Mouse (Mus musculus) CH12.LX (cell line): ENCODE results near the gene Ush1g. TPM values are rescaled to one million over a fixed set of nuclear protein-coding genes. Genes with fewer than 3 reads are reported as not detected.

ENCODE experiments used
- DNase-seq: peaks from one replicate; pipeline ENCODE4 v3.0.0-alpha.2; 2013; ENCODE audit errors: extremely low read depth
- H3K27ac ChIP-seq: 2 replicates; pipeline ENCODE4 v1.5.1; 2012; ENCODE audit warnings: low read depth, mild to moderate bottlenecking, control low read depth, moderate library complexity; ENCODE audit not compliant: insufficient read depth
- H3K27me3 ChIP-seq: replicated peaks from 2 replicates; pipeline ENCODE3; 2012; ENCODE audit warnings: inconsistent platforms
- H3K36me3 ChIP-seq, 2 experiments: replicated peaks in 1 of 2; 2 replicates each; pipeline versions ENCODE3 to v1.6.1; 2012; ENCODE audit warnings: inconsistent platforms in 1 of 2, low read length in 1 of 2, mild to moderate bottlenecking in 1 of 2, mixed read lengths in 1 of 2, moderate library complexity in 1 of 2; ENCODE audit not compliant: control insufficient read depth in 1 of 2, insufficient read depth in 1 of 2
- H3K4me1 ChIP-seq, 2 experiments: 2 replicates each; pipeline ENCODE4 v1.6.1; 2012; ENCODE audit warnings: inconsistent platforms in 1 of 2, moderate library complexity in 1 of 2; ENCODE audit not compliant: insufficient read depth in 2 of 2, control insufficient read depth in 1 of 2
- H3K4me2 ChIP-seq: 2 replicates; pipeline ENCODE4 v1.6.1; 2012; ENCODE audit warnings: low read depth, mild to moderate bottlenecking, control low read depth; ENCODE audit not compliant: poor library complexity, insufficient read depth, severe bottlenecking
- H3K4me3 ChIP-seq, 3 experiments: fragments of 150-350 bp in 1 of 3; sonication (generic) in 1 of 3; replicated peaks in 1 of 3; 2 replicates each; pipeline versions ENCODE3 to v1.5.1; 2011 to 2012; ENCODE audit warnings: low read depth in 2 of 3, low read length in 2 of 3, mild to moderate bottlenecking in 2 of 3, moderate library complexity in 2 of 3, control low read depth in 1 of 3, improper control_type of control experiment in 1 of 3, inconsistent platforms in 1 of 3, mixed read lengths in 1 of 3; ENCODE audit not compliant: poor library complexity in 1 of 3
- H3K79me2 ChIP-seq: replicated peaks from 2 replicates; pipeline ENCODE4 v1.6.1; 2012; ENCODE audit warnings: mild to moderate bottlenecking, moderate library complexity; ENCODE audit not compliant: control insufficient read depth, poor library complexity, insufficient read depth, severe bottlenecking; ENCODE audit errors: extremely low read depth
- H3K9ac ChIP-seq: 2 replicates; pipeline ENCODE4 v1.6.1; 2012; ENCODE audit warnings: low read depth, mild to moderate bottlenecking, control low read depth, moderate library complexity; ENCODE audit not compliant: insufficient read depth
- H3K9me3 ChIP-seq: replicated peaks from 2 replicates; pipeline ENCODE3; 2012; ENCODE audit warnings: low read length, inconsistent platforms, mixed read lengths
- BHLHE40 ChIP-seq: IDR thresholded peaks from 2 replicates; pipeline ENCODE4 v1.6.1; 2011; ENCODE audit warnings: mild to moderate bottlenecking, low read depth, low read length, improper control_type of control experiment
- CHD2 ChIP-seq: IDR thresholded peaks from 2 replicates; pipeline ENCODE4 v1.6.1; 2011; ENCODE audit warnings: low read length, improper control_type of control experiment
- CTCF ChIP-seq, 2 experiments: IDR thresholded peaks in 1 of 2; conservative IDR thresholded peaks in 1 of 2; 2 replicates each; pipeline ENCODE4 v1.5.1; 2011 to 2012; ENCODE audit warnings: low read depth in 2 of 2, low read length in 2 of 2, improper control_type of control experiment in 1 of 2, inconsistent platforms in 1 of 2, mild to moderate bottlenecking in 1 of 2, moderate library complexity in 1 of 2
- EP300 ChIP-seq: IDR thresholded peaks from 2 replicates; pipeline ENCODE4 v1.6.1; 2011; ENCODE audit warnings: low read length, improper control_type of control experiment
- GABPA ChIP-seq: IDR thresholded peaks from 2 replicates; pipeline ENCODE4 v1.6.1; 2012; ENCODE audit warnings: low read depth, low read length, improper control_type of control experiment, inconsistent platforms; ENCODE audit not compliant: insufficient replicate concordance
- HCFC1 ChIP-seq: IDR thresholded peaks from 2 replicates; pipeline ENCODE4 v1.6.1; 2012; ENCODE audit warnings: low read depth, mild to moderate bottlenecking, inconsistent platforms, low read length, improper control_type of control experiment
- IRF4 ChIP-seq: IDR thresholded peaks from 2 replicates; pipeline ENCODE4 v1.6.1; 2014; ENCODE audit warnings: low read depth, mild to moderate bottlenecking, inconsistent platforms, low read length, improper control_type of control experiment
- JUN ChIP-seq: IDR thresholded peaks from 2 replicates; pipeline ENCODE4 v1.6.1; 2011; ENCODE audit warnings: low read depth, mild to moderate bottlenecking, low read length, improper control_type of control experiment, moderate library complexity; ENCODE audit not compliant: insufficient read depth
- JUND ChIP-seq: conservative IDR thresholded peaks from 2 replicates; pipeline ENCODE4 v1.6.1; 2011; ENCODE audit warnings: low read depth, low read length, improper control_type of control experiment
- KAT2A ChIP-seq: IDR thresholded peaks from 2 replicates; pipeline ENCODE4 v1.6.1; 2012; ENCODE audit warnings: low read length, improper control_type of control experiment, inconsistent platforms; ENCODE audit not compliant: insufficient replicate concordance
- MAFK ChIP-seq: IDR thresholded peaks from 2 replicates; pipeline ENCODE4 v1.6.1; 2011; ENCODE audit warnings: low read length, improper control_type of control experiment; ENCODE audit not compliant: insufficient replicate concordance
- MEF2A ChIP-seq: IDR thresholded peaks from 2 replicates; pipeline ENCODE4 v1.6.1; 2014; ENCODE audit warnings: low read depth, mild to moderate bottlenecking, inconsistent platforms, low read length, improper control_type of control experiment, borderline replicate concordance
- MXI1 ChIP-seq: IDR thresholded peaks from 2 replicates; pipeline ENCODE4 v1.6.1; 2011; ENCODE audit warnings: mild to moderate bottlenecking, low read depth, low read length, improper control_type of control experiment
- MYC ChIP-seq: IDR thresholded peaks from 2 replicates; pipeline ENCODE4 v1.6.1; 2011; ENCODE audit warnings: low read depth, mild to moderate bottlenecking, improper control_type of control experiment, low read length
- NELFE ChIP-seq: IDR thresholded peaks from 2 replicates; pipeline ENCODE4 v1.6.1; 2011; ENCODE audit warnings: low read depth, low read length, improper control_type of control experiment
- NRF1 ChIP-seq: IDR thresholded peaks from 2 replicates; pipeline ENCODE4 v1.6.1; 2014; ENCODE audit warnings: low read depth, mild to moderate bottlenecking, inconsistent platforms, low read length, improper control_type of control experiment, moderate library complexity
- POLR2A ChIP-seq: IDR thresholded peaks from 2 replicates; pipeline ENCODE4 v1.6.1; 2011; ENCODE audit warnings: low read depth, mild to moderate bottlenecking, improper control_type of control experiment, low read length
- RCOR1 ChIP-seq: conservative IDR thresholded peaks from 2 replicates; pipeline ENCODE4 v1.6.1; 2012; ENCODE audit warnings: low read depth, mild to moderate bottlenecking, inconsistent platforms, low read length, improper control_type of control experiment
- SMC3 ChIP-seq: IDR thresholded peaks from 2 replicates; pipeline ENCODE4 v1.6.1; 2011; ENCODE audit warnings: low read depth, low read length, improper control_type of control experiment
- TCF12 ChIP-seq: IDR thresholded peaks from 2 replicates; pipeline ENCODE4 v1.6.1; 2014; ENCODE audit warnings: low read depth, mild to moderate bottlenecking, inconsistent platforms, low read length, improper control_type of control experiment
- UBTF ChIP-seq: IDR thresholded peaks from 2 replicates; pipeline ENCODE4 v1.6.1; 2012; ENCODE audit warnings: low read depth, mild to moderate bottlenecking, inconsistent platforms, low read length, improper control_type of control experiment, moderate library complexity
- USF2 ChIP-seq: conservative IDR thresholded peaks from 2 replicates; pipeline ENCODE4 v1.6.1; 2011; ENCODE audit warnings: low read depth, low read length, improper control_type of control experiment
- ZC3H11A ChIP-seq: IDR thresholded peaks from 2 replicates; pipeline ENCODE4 v1.6.1; 2012; ENCODE audit warnings: low read depth, mild to moderate bottlenecking, inconsistent platforms, low read length, improper control_type of control experiment
- ZNF384 ChIP-seq: IDR thresholded peaks from 2 replicates; pipeline ENCODE4 v1.6.1; 2012; ENCODE audit warnings: low read depth, low read length, improper control_type of control experiment, inconsistent platforms
- dilution Hi-C: fragments of 300-500 bp; cut with MboI; formaldehyde crosslinking; loops from 2 replicates; pipeline ENCODE4 v1.14.3; 2020; ENCODE audit warnings: low sequenced_read_pairs; ENCODE audit not compliant: extremely low pct_unique_long_range_greater_than_20kb, extremely low pct_ligation_motif_present
- in situ Hi-C: fragments of 300-500 bp; cut with MboI; formaldehyde crosslinking; loops from 3 replicates; pipeline ENCODE4 v1.14.3; 2019; ENCODE audit warnings: low sequenced_read_pairs, low pct_ligation_motif_present, low pct_unique_long_range_greater_than_20kb, mixed read lengths
- polyA plus RNA-seq: library from polyadenylated mRNA; unstranded; fragments of >175 nt; gene quantifications from 2 replicates; pipeline ENCODE4 v1.2.1, GENCODE M21; 2012; ENCODE audit warnings: low read depth; ENCODE audit not compliant: insufficient read length
- total RNA-seq, 2 experiments: library from RNA; depleted of rRNA; stranded (reverse); fragments of 300-350 nt in 1 of 2; fragments of >200 nt in 1 of 2; gene quantifications; 2 replicates each; pipeline ENCODE4 v1.2.3; 2012 to 2014

Ush1g gene
- total and polyA plus RNA-seq, 3 experiments: 0.42 TPM; not detected in 2

DNA sequence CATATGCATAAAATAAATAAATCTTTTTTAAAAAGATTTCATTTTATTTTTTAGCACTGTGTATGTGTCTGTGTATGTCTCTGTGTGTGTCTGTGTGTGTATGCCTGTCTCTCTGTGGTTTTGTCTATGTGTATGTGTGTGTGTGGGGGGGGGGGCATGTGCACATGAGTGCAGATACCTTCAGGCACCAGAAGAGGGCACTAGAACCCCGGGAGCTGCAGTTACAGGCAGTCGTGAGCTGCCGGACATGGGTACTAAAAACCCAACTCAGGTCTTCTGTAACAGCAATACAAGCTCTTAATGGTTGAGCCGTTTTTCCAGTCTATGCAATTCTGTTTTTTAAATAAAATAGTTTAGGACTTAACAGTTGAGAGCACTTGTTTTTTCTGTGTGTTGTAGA lies 21.1 kb downstream of the Ush1g start:
- no peak overlapping the region for H3K4me3 ChIP-seq
- in situ Hi-C loops: no loop called here
- no peak overlapping the region for H3K9ac ChIP-seq
- no peak overlapping the region for H3K27ac ChIP-seq
- peaks cover 85% of the 10 kb centered on the region for H3K27me3 ChIP-seq
- no peak overlapping the region for H3K4me2 ChIP-seq
- no peaks in the 10 kb centered on the region for H3K36me3 ChIP-seq
- H3K9me3 ChIP-seq: peaks cover 11% of the 10 kb centered on the region
- dilution Hi-C loops: no loop called here
- DNase-seq: no peak
- H3K79me2 ChIP-seq: no peaks in the 10 kb centered on the region
- peaks cover 7 to 9% of the 10 kb centered on the region in 2 experiments for H3K4me1 ChIP-seq
- TF ChIP-seq CTCF (conservative IDR thresholded peaks at IDR 0.05 in 1 of 2, IDR thresholded peaks at IDR 0.05 in 1 of 2; ENCODE audit: low read depth in 2 of 2, low read length in 2 of 2) (peak in 1 of 2 experiments; percentile 44; a peak in 2 of 4 replicates), ZNF384 (no peak), USF2 (no peak)

GRCm38 (mm10) chr11:115298160-115298559 lies 23.7 kb downstream of the Ush1g start:
- in situ Hi-C loops: no loop called here
- H3K36me3 ChIP-seq: no peaks in the 10 kb centered on the region
- dilution Hi-C loops: no loop called here
- no peak overlapping the region for H3K27ac ChIP-seq
- H3K27me3 ChIP-seq: peaks cover 81% of the 10 kb centered on the region
- peak overlapping the region; percentile 9 for H3K4me2 ChIP-seq
- DNase-seq: no peak
- H3K79me2 ChIP-seq: no peaks in the 10 kb centered on the region
- peak overlapping the region in 2 of 3 experiments; percentile 48 to 70 for H3K4me3 ChIP-seq
- peaks cover 7 to 9% of the 10 kb centered on the region in 2 experiments for H3K4me1 ChIP-seq
- TF ChIP-seq ZNF384 (peak; percentile 86), MAFK (no peak; the same call in 1 of the 2 replicates), UBTF (no peak), BHLHE40 (peak; percentile 60)
- H3K9me3 ChIP-seq: peaks cover 17% of the 10 kb centered on the region
- peak overlapping the region; percentile 16 for H3K9ac ChIP-seq

- dilution Hi-C loops (no loop called here), in situ Hi-C loops (no loop called here)
- peak; percentile 29 for DNase-seq
- Histone ChIP-seq H3K79me2 (no peaks in the 10 kb centered on the region), H3K4me3 (peak within 1 kb of the TSS; percentile 33 to 70 (median 48)), H3K9me3 (peaks cover 17% of the 10 kb centered on the region), H3K36me3 (no peaks in the 10 kb centered on the region), H3K4me1 (peaks cover 7 to 9% of the 10 kb centered on the region in 2 experiments), H3K27ac (peak within 1 kb of the TSS; percentile 7; the same call in 1 of the 2 replicates), H3K9ac (peak within 1 kb of the TSS; percentile 16), H3K27me3 (peaks cover 80% of the 10 kb centered on the region), H3K4me2 (peak within 1 kb of the TSS; percentile 9)
- TF ChIP-seq HCFC1 (peak; percentile 51; the same call in 1 of the 2 replicates), SMC3 (peak; percentile 58), MXI1 (peak; percentile 88), CHD2 (peak; percentile 68), KAT2A (0 out of 2 replicates have a peak, but pooled peaks have one; percentile 10), MEF2A (peak; percentile 65), GABPA (no peak), MAFK (no peak), MYC (peak; percentile 49; the same call in 1 of the 2 replicates), ZC3H11A (no peak), NRF1 (peak; percentile 36; the same call in 1 of the 2 replicates), ZNF384 (no peak), TCF12 (peak; percentile 67; the same call in 1 of the 2 replicates), POLR2A (peak; percentile 71), RCOR1 (peak; percentile 62; the same call in 1 of the 2 replicates), EP300 (no peak; the same call in 1 of the 2 replicates), JUN (no peak), IRF4 (peak; percentile 74), CTCF (conservative IDR thresholded peaks at IDR 0.05 in 1 of 2, IDR thresholded peaks at IDR 0.05 in 1 of 2; ENCODE audit: low read depth in 2 of 2, low read length in 2 of 2) (peak in 1 of 2 experiments; percentile 84; a peak in 2 of 4 replicates), JUND (no peak), NELFE (peak; percentile 77; the same call in 1 of the 2 replicates)
These were observed 24.5 kb downstream of the Ush1g start, which contains the start of gene Fads6 for GRCm38 (mm10) chr11:115297214-115297826. Gene Fads6, minus strand, starts transcription at chr11:115297663.
